Mouse (Mus musculus): ENCODE measurements around the gene Fam25c. TPM values are rescaled to one million over a fixed set of nuclear protein-coding genes. Genes with fewer than 3 reads are reported as not detected.
A peak's percentile ranks its signal among the peaks of the same experiment; 100 is the strongest.

The Fam25c gene
- polyA plus RNA-seq (2012; rRNA removed) (7.1 and 23.5 TPM in 2 replicates), polyA plus RNA-seq (2014; fragmentation: Nextera tagmentation; extraction: Ambion mirVana) (30.0 and 45.6 TPM in 2 replicates)

GRCm38 (mm10) chr14:34355301-34355700, at the start of gene Fam25c:
Gene Fam25c (minus strand): TSS chr14:34355433.
- Histone ChIP-seq H3K4me3 (replicated peaks; ENCODE audit: low read length) (no peak within 1 kb of the TSS), H3K27ac (replicated peaks; ENCODE audit: low read depth, low read length) (no peak within 1 kb of the TSS), H3K4me1 (ENCODE audit: control insufficient read depth, insufficient read depth, low read length) (no peaks in the 10 kb centered on the region), H3K4me2 (replicated peaks; ENCODE audit: low read depth, low read length, severe bottlenecking) (no peak within 1 kb of the TSS), H3K9ac (ENCODE audit: low read depth, low read length, severe bottlenecking) (no peak within 1 kb of the TSS), H3K9me3 (ENCODE audit: control insufficient read depth, low read length) (no peaks in the 10 kb centered on the region), H3K27me3 (ENCODE audit: control insufficient read depth, insufficient read depth, low read length) (no peaks in the 10 kb centered on the region), H3K36me3 (ENCODE audit: control insufficient read depth, insufficient read depth, low read length) (no peaks in the 10 kb centered on the region)
- ATAC-seq (ENCODE audit: low FRiP score, low read depth) (no peak), DNase-seq (ENCODE audit: low spot score) (no peak)
- 78% methylated on average over 6 of the region's 6 CpGs for WGBS
- no peak for TF ChIP-seq POLR2A (IDR thresholded peaks at IDR 0.05; ENCODE audit: borderline replicate concordance, extremely low read depth, insufficient read depth, insufficient read length)

- 95% methylated on average over 7 of the region's 7 CpGs for WGBS
- no peak overlapping the region for H3K4me2 ChIP-seq (replicated peaks; ENCODE audit: low read depth, low read length, severe bottlenecking)
- H3K4me1 ChIP-seq (ENCODE audit: control insufficient read depth, insufficient read depth, low read length) = no peaks in the 10 kb centered on the region
- no peak for TF ChIP-seq POLR2A (IDR thresholded peaks at IDR 0.05; ENCODE audit: borderline replicate concordance, extremely low read depth, insufficient read depth, insufficient read length)
- no peak overlapping the region for H3K9ac ChIP-seq (ENCODE audit: low read depth, low read length, severe bottlenecking)
- peaks cover 46% of the 10 kb centered on the region for H3K36me3 ChIP-seq (ENCODE audit: control insufficient read depth, insufficient read depth, low read length)
- no peak overlapping the region for H3K27ac ChIP-seq (replicated peaks; ENCODE audit: low read depth, low read length)
- H3K4me3 ChIP-seq (replicated peaks; ENCODE audit: low read length) = no peak overlapping the region
- no peaks in the 10 kb centered on the region for H3K27me3 ChIP-seq (ENCODE audit: control insufficient read depth, insufficient read depth, low read length)
- no peak for ATAC-seq (ENCODE audit: low FRiP score, low read depth)
- no peak for DNase-seq (ENCODE audit: low spot score)
- H3K9me3 ChIP-seq (ENCODE audit: control insufficient read depth, low read length) = no peaks in the 10 kb centered on the region
These were observed 48.2 kb upstream of the Fam25c start for GRCm38 (mm10) chr14:34403424-34403823.

- 85% methylated on average over 8 of the region's 8 CpGs for WGBS
These were observed 47.6 kb upstream of the Fam25c start for GRCm38 (mm10) chr14:34402871-34403270.

DNA sequence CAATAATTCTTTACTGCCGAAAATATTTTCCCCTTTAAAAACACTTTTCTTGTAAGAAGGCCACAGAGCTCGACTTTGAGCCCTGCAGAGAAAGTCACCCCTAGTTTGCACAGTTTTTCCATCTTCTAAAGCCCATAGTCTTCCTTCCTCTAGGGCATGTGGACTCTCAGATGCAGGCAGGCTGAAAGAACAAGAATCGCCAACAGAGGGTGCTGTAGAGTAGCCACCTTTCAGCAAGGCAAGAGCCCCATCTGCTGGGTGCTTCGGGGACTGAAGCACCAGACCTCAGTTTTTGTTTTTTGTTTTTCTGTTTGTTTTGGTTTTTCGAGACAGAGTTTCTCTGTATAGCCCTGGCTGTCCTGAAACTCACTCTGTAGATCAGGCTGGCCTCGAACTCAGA, 45.9 kb upstream of the Fam25c start:
- peaks cover 36% of the 10 kb centered on the region for H3K36me3 ChIP-seq (ENCODE audit: control insufficient read depth, insufficient read depth, low read length)

More at GRCm38 (mm10) chr14:34402871-34403270, 47.6 kb upstream of the Fam25c start:
- DNase-seq (ENCODE audit: low spot score) (no peak), ATAC-seq (ENCODE audit: low FRiP score, low read depth) (no peak)
- Histone ChIP-seq H3K4me1 (ENCODE audit: control insufficient read depth, insufficient read depth, low read length) (no peaks in the 10 kb centered on the region), H3K4me2 (replicated peaks; ENCODE audit: low read depth, low read length, severe bottlenecking) (no peak overlapping the region), H3K27me3 (ENCODE audit: control insufficient read depth, insufficient read depth, low read length) (no peaks in the 10 kb centered on the region), H3K4me3 (replicated peaks; ENCODE audit: low read length) (no peak overlapping the region), H3K27ac (replicated peaks; ENCODE audit: low read depth, low read length) (no peak overlapping the region), H3K36me3 (ENCODE audit: control insufficient read depth, insufficient read depth, low read length) (peaks cover 43% of the 10 kb centered on the region), H3K9ac (ENCODE audit: low read depth, low read length, severe bottlenecking) (no peak overlapping the region), H3K9me3 (ENCODE audit: control insufficient read depth, low read length) (no peaks in the 10 kb centered on the region)
- TF ChIP-seq POLR2A (IDR thresholded peaks at IDR 0.05; ENCODE audit: borderline replicate concordance, extremely low read depth, insufficient read depth, insufficient read length) = no peak

DNA sequence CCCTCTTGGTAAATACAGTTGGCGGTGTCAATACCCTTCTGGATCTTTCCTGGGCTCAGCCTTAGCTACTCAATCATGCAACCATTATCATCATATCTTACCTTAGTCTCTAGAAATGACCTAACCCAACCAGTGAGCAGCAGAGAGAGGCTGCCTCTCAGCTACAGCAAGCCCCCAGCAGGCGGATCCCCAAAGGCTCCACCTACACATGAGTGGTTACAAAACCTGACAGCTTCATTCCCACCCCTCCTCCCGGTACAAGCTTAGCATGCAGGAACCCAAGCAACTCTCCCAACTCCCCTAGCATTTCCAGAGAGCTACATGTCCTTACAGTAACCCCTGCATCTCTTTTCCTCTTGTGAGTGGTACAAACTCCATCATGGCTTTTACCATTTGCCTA, 44.8 kb upstream of the Fam25c start:
- no peak overlapping the region for H3K4me2 ChIP-seq (replicated peaks; ENCODE audit: low read depth, low read length, severe bottlenecking)
- no peak for DNase-seq (ENCODE audit: low spot score)
- WGBS = 93% methylated on average over 3 of the region's 3 CpGs
- H3K27ac ChIP-seq (replicated peaks; ENCODE audit: low read depth, low read length) = no peak overlapping the region
- H3K36me3 ChIP-seq (ENCODE audit: control insufficient read depth, insufficient read depth, low read length) = peaks cover 28% of the 10 kb centered on the region
- no peaks in the 10 kb centered on the region for H3K27me3 ChIP-seq (ENCODE audit: control insufficient read depth, insufficient read depth, low read length)
- H3K9me3 ChIP-seq (ENCODE audit: control insufficient read depth, low read length) = no peaks in the 10 kb centered on the region
- no peak overlapping the region for H3K4me3 ChIP-seq (replicated peaks; ENCODE audit: low read length)
- H3K4me1 ChIP-seq (ENCODE audit: control insufficient read depth, insufficient read depth, low read length) = no peaks in the 10 kb centered on the region
- no peak overlapping the region for H3K9ac ChIP-seq (ENCODE audit: low read depth, low read length, severe bottlenecking)
- no peak for TF ChIP-seq POLR2A (IDR thresholded peaks at IDR 0.05; ENCODE audit: borderline replicate concordance, extremely low read depth, insufficient read depth, insufficient read length)
- no peak for ATAC-seq (ENCODE audit: low FRiP score, low read depth)

More for the DNA sequence above, 45.9 kb upstream of the Fam25c start:
- Histone ChIP-seq H3K9ac (ENCODE audit: low read depth, low read length, severe bottlenecking) (no peak overlapping the region), H3K4me1 (ENCODE audit: control insufficient read depth, insufficient read depth, low read length) (no peaks in the 10 kb centered on the region), H3K27ac (replicated peaks; ENCODE audit: low read depth, low read length) (no peak overlapping the region), H3K9me3 (ENCODE audit: control insufficient read depth, low read length) (no peaks in the 10 kb centered on the region), H3K4me3 (replicated peaks; ENCODE audit: low read length) (no peak overlapping the region), H3K4me2 (replicated peaks; ENCODE audit: low read depth, low read length, severe bottlenecking) (no peak overlapping the region), H3K27me3 (ENCODE audit: control insufficient read depth, insufficient read depth, low read length) (no peaks in the 10 kb centered on the region)
- ATAC-seq (ENCODE audit: low FRiP score, low read depth) (no peak), DNase-seq (ENCODE audit: low spot score) (peak; percentile 28)
- WGBS = 58% methylated on average over 6 of the region's 6 CpGs
- no peak for TF ChIP-seq POLR2A (IDR thresholded peaks at IDR 0.05; ENCODE audit: borderline replicate concordance, extremely low read depth, insufficient read depth, insufficient read length)

DNA sequence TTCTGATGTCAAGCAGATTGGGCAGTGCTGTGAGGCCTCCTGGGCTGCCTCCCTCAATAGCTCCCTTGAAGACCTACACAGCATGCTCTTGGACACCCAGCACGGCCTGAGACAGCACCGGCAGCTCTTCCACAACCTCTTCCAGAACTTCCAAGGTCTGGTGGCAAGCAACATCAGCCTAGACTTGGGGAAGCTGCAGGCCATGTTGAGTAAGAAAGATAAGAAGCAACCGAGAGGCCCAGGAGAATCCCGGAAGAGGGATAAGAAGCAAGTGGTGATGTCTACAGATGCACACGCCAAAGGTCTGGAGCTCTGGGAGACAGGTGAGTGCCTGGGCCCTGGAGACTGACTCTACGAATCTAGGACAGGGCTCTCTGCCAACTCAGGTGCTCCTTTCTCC, 44.1 kb upstream of the Fam25c start:
- no peak for TF ChIP-seq POLR2A (IDR thresholded peaks at IDR 0.05; ENCODE audit: borderline replicate concordance, extremely low read depth, insufficient read depth, insufficient read length)
- H3K4me2 ChIP-seq (replicated peaks; ENCODE audit: low read depth, low read length, severe bottlenecking) = no peak overlapping the region
- H3K9me3 ChIP-seq (ENCODE audit: control insufficient read depth, low read length) = no peaks in the 10 kb centered on the region
- no peak overlapping the region for H3K27ac ChIP-seq (replicated peaks; ENCODE audit: low read depth, low read length)
- H3K4me3 ChIP-seq (replicated peaks; ENCODE audit: low read length) = no peak overlapping the region
- no peaks in the 10 kb centered on the region for H3K4me1 ChIP-seq (ENCODE audit: control insufficient read depth, insufficient read depth, low read length)
- H3K36me3 ChIP-seq (ENCODE audit: control insufficient read depth, insufficient read depth, low read length) = peaks cover 22% of the 10 kb centered on the region
- no peaks in the 10 kb centered on the region for H3K27me3 ChIP-seq (ENCODE audit: control insufficient read depth, insufficient read depth, low read length)
- ATAC-seq (ENCODE audit: low FRiP score, low read depth) (no peak), DNase-seq (ENCODE audit: low spot score) (no peak)
- WGBS = 91% methylated on average over 6 of the region's 6 CpGs
- no peak overlapping the region for H3K9ac ChIP-seq (ENCODE audit: low read depth, low read length, severe bottlenecking)

All from limb, embryonic 14.5 days (tissue).